Mouse (Mus musculus) megakaryocyte progenitor cell, adult 5-6 weeks (primary cell): Measurements from ENCODE around the gene Taf10. TPM values are rescaled to one million over a fixed set of nuclear protein-coding genes. Genes with fewer than 3 reads are reported as not detected.
A peak's percentile ranks its signal among the peaks of the same experiment; 100 is the strongest.

Experiments used
- ATAC-seq: replicated peaks from 2 replicates; pipeline ENCODE4 v1.8.0; 2016; ENCODE audit warnings: mild to moderate bottlenecking, moderate TSS enrichment, inconsistent platforms; ENCODE audit not compliant: poor library complexity
- total RNA-seq, 2 experiments: library from RNA; stranded (forward) in 1 of 2; stranded (reverse) in 1 of 2; fragments of 157-497, 149-512 nt in 1 of 2; fragments of 200-1000 nt in 1 of 2; gene quantifications; 2 replicates each; pipeline versions ENCODE4 v1.2.3 to v1.2.4; 2015 to 2017

Taf10 gene
- total RNA-seq, 2 experiments from 2014 or later, result 141 to 301 TPM

DNA sequence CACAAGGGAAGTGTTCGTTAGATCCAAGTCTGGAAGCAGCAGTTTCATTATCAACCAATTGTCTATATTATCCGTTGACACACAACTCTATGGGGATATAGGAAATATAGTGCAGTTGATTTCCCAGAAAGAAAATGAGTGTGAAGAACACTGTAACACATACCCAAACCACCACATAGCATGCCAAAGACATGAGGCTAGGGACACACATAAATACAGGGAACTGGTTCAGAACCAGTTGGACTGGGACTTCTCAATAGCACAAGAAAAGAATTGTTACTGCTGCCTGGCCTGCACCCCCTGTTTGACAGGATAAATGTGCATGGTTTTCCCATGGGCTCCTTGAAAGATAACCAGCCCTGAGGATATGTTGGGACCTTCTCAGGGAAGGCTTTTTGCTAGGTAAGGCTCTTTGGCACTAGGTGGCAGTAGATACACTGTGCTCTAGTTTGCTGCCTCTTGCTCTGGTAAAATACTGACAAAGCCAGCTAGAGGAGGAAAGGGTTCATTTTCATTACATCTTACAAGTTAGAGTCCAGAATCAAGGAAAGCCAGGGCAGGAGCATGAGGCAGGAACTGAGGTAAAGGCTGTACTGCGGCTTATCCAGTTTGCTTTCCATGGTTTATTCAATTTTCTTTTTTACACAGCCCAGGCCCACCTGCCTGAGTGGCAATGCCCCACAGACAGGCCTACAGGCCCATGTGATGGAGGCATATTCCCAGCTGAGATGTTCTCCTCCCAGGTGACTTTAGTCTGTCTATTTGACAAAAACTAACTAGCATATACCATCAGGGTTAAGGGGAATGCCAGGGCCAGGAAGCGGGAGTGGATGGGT lies 17.8 kb downstream of the Taf10 start:
- ATAC-seq, result peak; percentile 96

DNA sequence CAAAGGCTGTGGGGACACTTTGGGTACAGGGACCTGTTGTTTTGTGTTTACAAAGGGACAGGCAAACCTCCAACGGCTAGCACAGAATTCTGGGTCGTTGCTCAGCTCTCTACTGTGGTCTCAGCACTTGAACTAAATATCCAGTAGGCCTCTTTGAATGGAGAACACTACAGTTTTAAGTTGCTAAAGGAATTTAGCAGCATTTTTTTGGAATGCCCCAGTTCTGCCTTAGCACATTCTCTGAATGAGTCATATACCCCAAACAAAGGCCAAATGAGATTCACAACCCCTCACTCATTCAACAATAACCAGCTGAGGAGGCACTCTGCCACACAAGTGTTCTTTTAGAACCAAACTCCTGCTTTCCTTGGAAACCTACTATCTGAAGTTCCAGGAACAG lies 22.2 kb downstream of the Taf10 start:
- no peak for ATAC-seq

DNA sequence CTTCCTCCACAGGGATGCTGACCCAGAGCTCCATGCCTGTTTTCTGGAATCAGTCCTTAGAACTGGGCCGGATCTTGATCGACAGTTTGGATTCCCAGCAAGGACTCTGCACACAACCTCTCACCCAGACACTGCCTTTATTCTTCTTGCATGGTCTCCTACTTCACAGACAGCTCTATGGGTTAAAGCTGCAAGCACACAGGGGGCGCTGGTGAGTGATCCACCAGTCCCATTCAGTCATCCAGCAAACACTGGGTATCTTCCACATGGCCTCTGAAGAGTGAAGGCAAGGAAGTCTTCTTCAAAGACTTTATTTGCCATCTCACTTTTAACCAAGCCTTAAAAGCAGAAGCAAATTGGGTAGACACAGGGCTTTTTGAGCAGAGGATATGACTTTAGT lies 28.8 kb downstream of the Taf10 start:
- ATAC-seq, result peak; percentile 61; the same call in 1 of the 2 replicates

DNA sequence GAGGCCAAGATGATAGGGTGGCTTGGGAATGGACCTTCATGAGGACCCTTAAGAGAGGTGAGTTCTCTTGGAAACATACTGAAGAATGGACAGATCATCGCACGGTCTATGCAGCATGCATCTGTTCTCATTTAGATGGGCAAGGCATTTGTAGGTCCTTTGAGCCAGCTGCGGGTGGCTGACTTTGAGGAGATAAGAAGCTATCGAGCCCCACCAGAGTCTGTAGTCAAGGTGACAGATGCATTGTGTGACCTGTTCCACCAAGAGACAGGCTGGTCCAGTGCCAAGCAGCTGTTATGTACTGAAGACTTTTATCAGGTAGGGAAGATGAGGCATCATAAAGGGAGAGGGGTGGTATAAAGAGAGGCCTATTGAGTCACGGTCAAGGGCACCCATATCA lies 35.4 kb downstream of the Taf10 start:
- ATAC-seq, result peak; percentile 97

DNA sequence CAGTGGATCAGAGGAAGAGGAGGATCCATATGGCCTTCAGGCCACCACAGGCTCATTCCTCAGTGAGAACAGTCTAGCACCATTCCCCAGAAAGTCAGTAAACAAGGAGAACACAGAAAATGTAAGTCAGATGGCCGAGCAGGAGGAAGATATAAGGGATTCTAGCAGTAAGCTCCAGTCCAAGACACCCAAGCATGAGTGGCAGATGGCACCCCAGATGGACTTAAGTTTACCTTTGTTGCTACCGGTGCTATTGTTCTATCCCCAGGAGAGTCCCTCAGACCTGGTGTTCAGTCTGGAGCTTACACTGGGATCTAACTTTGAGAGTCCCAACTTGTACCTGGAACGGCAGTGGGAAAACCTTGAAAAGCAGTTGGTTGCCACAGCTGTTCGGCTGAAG lies 40.3 kb downstream of the Taf10 start:
- no peak for ATAC-seq

DNA sequence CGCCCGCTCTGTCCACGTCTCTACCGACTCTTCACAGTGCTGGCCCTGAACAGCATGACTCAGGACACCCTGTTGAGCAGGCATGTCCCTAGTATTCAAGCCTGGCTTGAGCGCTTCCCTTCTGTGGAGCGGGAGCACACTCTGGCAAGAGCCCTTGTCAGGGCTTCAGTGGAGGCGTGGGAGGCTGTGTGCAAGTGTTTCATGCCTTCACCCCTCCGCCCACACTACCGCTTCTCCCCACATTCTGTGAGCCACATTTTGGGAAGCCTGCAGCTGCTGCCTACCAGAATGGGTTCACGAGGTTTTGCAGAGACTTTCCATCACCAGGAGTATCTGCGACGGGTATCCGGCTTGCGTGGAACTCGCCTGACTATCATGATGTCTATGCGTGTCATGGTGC lies 41.0 kb downstream of the Taf10 start:
- ATAC-seq, result no peak

DNA sequence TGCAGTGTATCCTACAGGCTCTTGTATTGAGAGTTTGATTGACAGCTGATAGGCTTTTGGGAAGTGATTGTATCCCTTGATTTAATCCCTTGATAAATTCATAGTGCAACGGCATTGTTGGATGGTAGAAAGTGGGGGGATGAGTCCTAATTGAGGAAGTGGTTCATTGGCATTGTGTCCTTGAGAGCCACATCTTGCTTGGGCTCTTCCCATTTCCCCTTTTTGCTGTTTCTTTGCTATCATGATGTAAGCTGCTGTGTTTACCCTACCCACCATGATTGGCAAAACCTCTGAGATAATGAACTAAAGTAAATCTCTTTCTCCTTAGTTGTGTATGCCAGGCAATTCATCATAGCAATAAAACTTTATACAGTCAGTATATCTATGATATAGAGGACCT lies 53.3 kb downstream of the Taf10 start:
- peak; percentile 98 for ATAC-seq

Other genes with a start within 250 kb of the Taf10 start
- 16.2 and 21.0 TPM in 2 replicates for gene Smpd1, start 190.0 kb downstream of the Taf10 start, total RNA-seq (2015)
- 9.5 and 16.2 TPM in 2 replicates for gene Smpd1, start 190.0 kb downstream of the Taf10 start, total RNA-seq (2017)
- not detected in 2 replicates for gene Apbb1, start 162.7 kb downstream of the Taf10 start, total RNA-seq (2015)
- gene Apbb1, start 162.7 kb downstream of the Taf10 start, total RNA-seq (2017), result not detected in 2 replicates
- gene Hpx, start 144.2 kb downstream of the Taf10 start, total RNA-seq (2015), result not detected in 2 replicates
- not detected in 2 replicates for gene Hpx, start 144.2 kb downstream of the Taf10 start, total RNA-seq (2017)
- 2.8 and 3.3 TPM in 2 replicates for gene Trim3, start 110.8 kb downstream of the Taf10 start, total RNA-seq (2015)
- 1.8 and 3.2 TPM in 2 replicates for gene Trim3, start 110.8 kb downstream of the Taf10 start, total RNA-seq (2017)
- gene Timm10b, start 104.3 kb downstream of the Taf10 start, total RNA-seq (2015), result 64.6 and 65.0 TPM in 2 replicates
- 64.7 and 82.0 TPM in 2 replicates for gene Timm10b, start 104.3 kb downstream of the Taf10 start, total RNA-seq (2017)
- gene Arfip2, start 103.9 kb downstream of the Taf10 start, total RNA-seq (2015), result 16.0 and 18.5 TPM in 2 replicates
- gene Arfip2, start 103.9 kb downstream of the Taf10 start, total RNA-seq (2017), result 57.5 and 59.8 TPM in 2 replicates
- 1.5 and 2.0 TPM in 2 replicates for gene Gm45799, start 103.8 kb downstream of the Taf10 start, total RNA-seq (2015)
- gene Gm45799, start 103.8 kb downstream of the Taf10 start, total RNA-seq (2017), result 1.5 and 4.1 TPM in 2 replicates
- gene Dnhd1, start 93.5 kb downstream of the Taf10 start, total RNA-seq (2015), result 1.0 and 1.6 TPM in 2 replicates
- 0.17 and 0.27 TPM in 2 replicates for gene Dnhd1, start 93.5 kb downstream of the Taf10 start, total RNA-seq (2017)
- gene Ilk, start 7.8 kb downstream of the Taf10 start, total RNA-seq (2015), result 149 and 157 TPM in 2 replicates
- 105 and 110 TPM in 2 replicates for gene Ilk, start 7.8 kb downstream of the Taf10 start, total RNA-seq (2017)
- gene Rrp8, start 7.0 kb downstream of the Taf10 start, total RNA-seq (2015), result 26.4 and 30.4 TPM in 2 replicates
- 39.8 and 48.9 TPM in 2 replicates for gene Rrp8, start 7.0 kb downstream of the Taf10 start, total RNA-seq (2017)
- 64.8 and 73.5 TPM in 2 replicates for gene Tpp1, start 7.9 kb upstream of the Taf10 start, total RNA-seq (2015)
- gene Tpp1, start 7.9 kb upstream of the Taf10 start, total RNA-seq (2017), result 14.3 and 22.2 TPM in 2 replicates
- gene Dchs1, start 43.3 kb upstream of the Taf10 start, total RNA-seq (2015), result 0.07 TPM in 1 of 2 replicates, not detected in the other
- gene Dchs1, start 43.3 kb upstream of the Taf10 start, total RNA-seq (2017), result not detected in 2 replicates
- gene Mrpl17, start 66.7 kb upstream of the Taf10 start, total RNA-seq (2015), result 124 and 152 TPM in 2 replicates
- 69.0 and 86.6 TPM in 2 replicates for gene Mrpl17, start 66.7 kb upstream of the Taf10 start, total RNA-seq (2017)
- gene Gm4070, start 209.6 kb upstream of the Taf10 start, total RNA-seq (2015), result 16.8 and 22.4 TPM in 2 replicates
- 102 and 118 TPM in 2 replicates for gene Gm4070, start 209.6 kb upstream of the Taf10 start, total RNA-seq (2017)